Mouse (Mus musculus) hindbrain, embryonic 10.5 days (tissue): ENCODE measurements around the gene Eif5a2. TPM values are rescaled to one million over a fixed set of nuclear protein-coding genes. Genes with fewer than 3 reads are reported as not detected.
A peak's percentile ranks its signal among the peaks of the same experiment; 100 is the strongest.

Source experiments
- DNase-seq: peaks from one replicate; pipeline ENCODE4 v3.0.0-alpha.2; 2017; ENCODE audit warnings: low spot score
- H3K27ac ChIP-seq: fragments of 300-500 bp; sonication (generic); 2 replicates; pipeline ENCODE4 v1.5.1; 2016; ENCODE audit warnings: mild to moderate bottlenecking, moderate library complexity
- H3K27me3 ChIP-seq: fragments of 300-500 bp; sonication (generic); 2 replicates; pipeline ENCODE4 v1.6.1; 2016; ENCODE audit warnings: mild to moderate bottlenecking; ENCODE audit not compliant: poor library complexity, insufficient read depth, severe bottlenecking
- H3K36me3 ChIP-seq: fragments of 300-500 bp; sonication (generic); 2 replicates; pipeline ENCODE4 v1.6.1; 2016; ENCODE audit warnings: mild to moderate bottlenecking, moderate library complexity
- H3K4me1 ChIP-seq: fragments of 300-500 bp; sonication (generic); replicated peaks from 2 replicates; pipeline ENCODE4 v1.6.1; 2016; ENCODE audit warnings: mild to moderate bottlenecking
- H3K4me3 ChIP-seq: fragments of 300-500 bp; sonication (generic); 2 replicates; pipeline ENCODE4 v1.5.1; 2016; ENCODE audit warnings: mild to moderate bottlenecking, moderate library complexity
- H3K9me3 ChIP-seq: fragments of 300-500 bp; sonication (generic); 2 replicates; pipeline ENCODE4 v1.6.1; 2016; ENCODE audit warnings: mild to moderate bottlenecking, moderate library complexity
- WGBS: fragments of 180-500 bp; shearing (Covaris S2); methylation state at CpG from one replicate; pipeline ENCODE4 v1.1.7; 2016; 5-methylcytosine and 5-hydroxymethylcytosine counted together
- polyA plus RNA-seq: library from polyadenylated mRNA; unstranded; fragments of >200 nt; fragmentation: Nextera tagmentation; extraction: Ambion mirVana; gene quantifications from 2 replicates; pipeline ENCODE4 v1.2.1, GENCODE M21; 2016

Eif5a2 gene
- polyA plus RNA-seq, 1 experiment from 2014 or later: 13.4 TPM

DNA sequence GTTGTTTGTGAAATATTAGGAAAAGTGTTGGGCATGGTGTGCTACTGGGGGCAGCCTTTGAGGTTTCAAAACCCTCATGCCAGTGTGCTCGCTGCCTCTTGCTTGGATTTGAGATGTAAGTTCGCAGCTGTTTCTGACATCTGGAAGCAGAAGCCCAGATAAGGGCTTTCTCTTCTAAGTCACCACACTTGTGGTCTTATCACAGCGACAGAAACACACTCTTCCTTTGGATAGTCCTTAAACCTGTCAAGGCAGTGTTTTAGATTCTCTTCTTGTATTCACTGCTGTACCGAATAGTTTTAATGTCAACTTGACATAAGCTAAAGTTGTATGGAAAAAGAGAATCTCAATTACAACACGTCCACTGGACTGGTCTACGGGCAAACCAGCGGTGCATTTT is 5.7 kb upstream of the Eif5a2 start:
- no peak for DNase-seq
- Histone ChIP-seq H3K4me3 (no peak overlapping the region), H3K4me1 (no peaks in the 10 kb centered on the region), H3K36me3 (no peaks in the 10 kb centered on the region), H3K9me3 (no peaks in the 10 kb centered on the region), H3K27ac (no peak overlapping the region), H3K27me3 (peaks cover 4% of the 10 kb centered on the region)
- 85% methylated on average over 7 of the region's 7 CpGs for WGBS

- WGBS: 89% methylated on average over 1 of the region's 1 CpGs
These were observed 5.1 kb upstream of the Eif5a2 start for GRCm38 (mm10) chr3:28775958-28776357.

DNA sequence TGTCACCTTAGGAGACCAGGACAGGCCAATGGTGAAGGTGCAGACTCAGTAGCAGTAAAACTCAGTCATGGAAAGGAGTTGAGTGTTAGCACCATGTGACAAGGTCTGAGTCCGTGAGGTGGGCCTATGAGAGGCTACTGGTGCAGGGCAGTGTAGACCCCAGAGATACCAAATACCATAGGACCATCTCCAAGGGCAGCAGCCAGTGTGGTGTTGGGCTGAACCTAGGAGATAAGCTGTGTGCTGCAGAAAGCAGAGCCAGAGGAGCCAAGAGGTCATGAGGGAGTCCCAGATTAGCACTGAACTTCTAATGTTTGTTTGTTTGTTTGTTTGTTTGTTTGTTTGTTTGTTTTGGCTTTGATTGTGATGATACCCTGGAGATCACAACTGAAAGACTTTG is 4.6 kb upstream of the Eif5a2 start:
- peaks cover 9% of the 10 kb centered on the region for H3K27me3 ChIP-seq
- peaks cover 7% of the 10 kb centered on the region for H3K4me1 ChIP-seq
- H3K4me3 ChIP-seq: no peak overlapping the region
- no peaks in the 10 kb centered on the region for H3K36me3 ChIP-seq
- 0 out of 2 replicates have a peak, but pooled peaks cover 2% of the 10 kb centered on the region for H3K9me3 ChIP-seq
- H3K27ac ChIP-seq: no peak overlapping the region
- WGBS: 93% methylated on average over 1 of the region's 1 CpGs
- no peak for DNase-seq

More at GRCm38 (mm10) chr3:28775958-28776357, 5.1 kb upstream of the Eif5a2 start:
- no peaks in the 10 kb centered on the region for H3K36me3 ChIP-seq
- DNase-seq: no peak
- H3K4me3 ChIP-seq: no peak overlapping the region
- no peak overlapping the region for H3K27ac ChIP-seq
- H3K4me1 ChIP-seq: peaks cover 4% of the 10 kb centered on the region
- 0 out of 2 replicates have a peak, but pooled peaks cover 2% of the 10 kb centered on the region for H3K9me3 ChIP-seq
- H3K27me3 ChIP-seq: peaks cover 9% of the 10 kb centered on the region

DNA sequence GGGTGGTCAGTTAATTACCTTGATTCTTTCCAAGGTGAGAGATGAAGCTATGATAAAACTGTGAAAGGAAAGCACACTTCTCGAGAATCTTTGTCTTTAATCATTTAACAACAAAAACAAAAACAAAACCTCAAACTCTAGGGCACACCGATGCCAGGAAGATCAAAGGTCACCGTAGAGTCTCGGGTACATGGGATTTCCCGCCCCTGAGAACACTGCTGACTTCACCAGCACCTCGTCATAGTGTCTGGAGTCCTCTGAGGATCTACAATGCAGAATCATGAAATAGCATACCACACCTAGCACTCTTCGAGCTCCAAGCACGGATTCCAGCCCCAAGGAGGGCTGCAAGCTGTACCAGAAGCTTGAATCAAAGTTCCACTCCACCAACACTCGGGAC is 565 bp upstream of the Eif5a2 start:
- 73% methylated on average over 9 of the region's 9 CpGs for WGBS
- Histone ChIP-seq H3K36me3 (no peaks in the 10 kb centered on the region), H3K4me1 (peaks cover 13% of the 10 kb centered on the region), H3K9me3 (0 out of 2 replicates have a peak, but pooled peaks cover 2% of the 10 kb centered on the region), H3K27me3 (peaks cover 21% of the 10 kb centered on the region), H3K4me3 (peak overlapping the region; percentile 87), H3K27ac (0 out of 2 replicates have a peak overlapping the region, but pooled peaks have one; percentile 86)
- no peak for DNase-seq

DNA sequence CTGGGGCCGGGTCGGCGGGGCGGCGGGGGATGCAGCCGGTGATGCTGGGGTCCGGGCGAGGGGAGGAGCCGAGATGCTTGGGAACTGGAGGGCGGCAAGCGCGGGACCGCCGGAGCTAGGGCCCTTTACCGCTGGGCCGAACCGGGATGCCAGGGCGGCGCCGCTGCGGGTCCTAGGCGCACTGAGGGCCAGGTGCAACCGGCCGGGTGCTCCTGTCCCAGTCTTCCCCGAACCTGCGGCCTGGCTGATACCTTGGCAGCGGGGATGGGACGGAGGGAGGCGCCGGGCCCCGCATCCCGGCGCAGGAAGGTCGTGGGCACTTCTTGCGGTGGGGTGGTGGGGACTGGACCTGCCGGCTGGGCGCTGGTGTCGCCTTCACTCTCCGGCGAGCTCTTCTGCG is 346 bp downstream of the Eif5a2 start:
- H3K4me1 ChIP-seq: peaks cover 13% of the 10 kb centered on the region
- under 1% methylated on average over 41 of the region's 41 CpGs for WGBS

DNA sequence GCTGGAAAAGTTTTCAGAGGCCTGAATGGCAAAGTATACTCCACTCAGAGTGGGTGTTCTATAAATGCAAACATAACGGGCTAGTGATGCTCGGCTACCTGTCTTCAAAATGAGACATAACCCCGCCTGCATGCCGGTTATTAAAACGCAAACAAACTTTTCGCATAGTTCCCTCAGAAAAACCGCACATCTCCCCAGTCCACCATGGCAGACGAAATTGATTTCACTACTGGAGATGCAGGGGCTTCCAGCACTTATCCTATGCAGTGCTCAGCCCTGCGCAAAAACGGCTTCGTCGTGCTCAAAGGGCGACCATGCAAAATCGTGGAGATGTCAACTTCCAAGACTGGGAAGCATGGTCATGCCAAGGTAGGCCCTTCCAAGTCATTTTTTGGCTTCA is 772 bp downstream of the Eif5a2 start:
- no peak for DNase-seq
- Histone ChIP-seq H3K27me3 (peaks cover 21% of the 10 kb centered on the region), H3K27ac (peak overlapping the region; percentile 86; the same call in 1 of the 2 replicates), H3K4me1 (peaks cover 13% of the 10 kb centered on the region), H3K4me3 (peak overlapping the region; percentile 87), H3K36me3 (no peaks in the 10 kb centered on the region), H3K9me3 (0 out of 2 replicates have a peak, but pooled peaks cover 2% of the 10 kb centered on the region)
- 21% methylated on average over 14 of the region's 14 CpGs for WGBS

More for the DNA sequence above, 346 bp downstream of the Eif5a2 start:
- peaks cover 21% of the 10 kb centered on the region for H3K27me3 ChIP-seq
- no peaks in the 10 kb centered on the region for H3K36me3 ChIP-seq
- H3K4me3 ChIP-seq: peak overlapping the region; percentile 87
- DNase-seq: no peak
- H3K27ac ChIP-seq: peak overlapping the region; percentile 86
- 0 out of 2 replicates have a peak, but pooled peaks cover 2% of the 10 kb centered on the region for H3K9me3 ChIP-seq

GRCm38 (mm10) chr3:28784176-28784575 is 3.1 kb downstream of the Eif5a2 start:
- peaks cover 4% of the 10 kb centered on the region; the same call in 1 of the 2 replicates for H3K36me3 ChIP-seq
- H3K27ac ChIP-seq: no peak overlapping the region
- 0 out of 2 replicates have a peak, but pooled peaks cover 2% of the 10 kb centered on the region for H3K9me3 ChIP-seq
- no peak for DNase-seq
- WGBS: 90% methylated on average over 2 of the region's 2 CpGs
- peaks cover 21% of the 10 kb centered on the region for H3K27me3 ChIP-seq
- no peak overlapping the region for H3K4me3 ChIP-seq
- peaks cover 13% of the 10 kb centered on the region for H3K4me1 ChIP-seq

DNA sequence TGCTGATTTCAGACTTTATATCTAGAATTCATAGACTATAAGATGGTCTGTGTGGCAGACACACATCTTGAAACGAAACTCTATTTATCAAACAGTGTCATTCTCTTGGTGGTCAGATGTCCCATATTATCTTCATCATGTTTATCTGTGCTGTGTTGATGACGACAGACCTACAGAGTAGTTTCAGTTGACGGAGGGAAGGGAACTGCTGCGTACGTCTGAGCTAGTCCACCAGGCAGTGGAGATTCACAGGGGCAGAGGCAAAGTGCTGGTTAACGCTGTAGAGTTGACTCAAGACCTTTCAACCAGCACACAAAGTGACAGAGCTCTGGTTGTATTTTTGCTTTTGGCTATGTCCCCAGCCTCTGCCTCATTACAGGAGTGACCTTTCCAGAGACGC is 13.8 kb downstream of the Eif5a2 start:
- H3K4me1 ChIP-seq: no peaks in the 10 kb centered on the region
- no peak overlapping the region for H3K4me3 ChIP-seq
- WGBS: 91% methylated on average over 7 of the region's 7 CpGs
- no peaks in the 10 kb centered on the region for H3K9me3 ChIP-seq
- no peaks in the 10 kb centered on the region for H3K27me3 ChIP-seq
- no peak overlapping the region for H3K27ac ChIP-seq
- H3K36me3 ChIP-seq: no peaks in the 10 kb centered on the region
- no peak for DNase-seq

GRCm38 (mm10) chr3:28805301-28806097 is 24.4 kb downstream of the Eif5a2 start, which contains the start of gene Rpl22l1:
Rpl22l1 (plus strand) TSS chr3:28805436.
- no peaks in the 10 kb centered on the region for H3K9me3 ChIP-seq

DNA sequence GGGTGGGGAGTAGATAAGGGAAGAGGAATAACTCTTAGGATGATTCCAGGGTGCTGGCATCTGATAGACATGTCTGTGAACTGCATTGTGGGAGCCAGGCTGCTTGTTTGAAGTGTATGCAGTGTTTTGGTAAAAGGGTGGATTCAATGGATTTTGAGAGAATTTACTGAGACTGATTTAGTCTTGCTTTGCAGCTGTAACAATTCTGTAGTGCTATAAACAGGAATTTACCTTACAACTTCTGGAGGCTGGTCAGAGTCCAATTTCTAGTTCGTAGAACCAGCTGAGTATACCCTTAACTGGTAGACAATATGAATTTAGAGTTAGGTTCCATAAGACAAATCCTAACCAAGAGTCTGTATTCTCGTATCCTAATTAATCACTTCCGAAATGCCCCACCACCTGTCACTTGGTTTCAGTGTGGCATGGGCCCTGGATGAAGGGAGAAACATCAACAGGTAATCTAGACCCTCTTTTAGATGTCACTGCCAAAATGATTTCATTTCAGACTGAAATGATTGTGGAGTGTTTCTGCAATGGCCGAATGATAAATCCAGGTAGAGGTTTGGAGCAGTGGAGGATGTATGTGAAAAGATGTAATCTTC is 27.1 kb downstream of the Eif5a2 start:
- 93% methylated on average over 4 of the region's 4 CpGs for WGBS
- Histone ChIP-seq H3K36me3 (peaks cover 30% of the 10 kb centered on the region), H3K27ac (no peak overlapping the region), H3K4me3 (no peak overlapping the region), H3K4me1 (peaks cover 13% of the 10 kb centered on the region), H3K9me3 (no peaks in the 10 kb centered on the region), H3K27me3 (no peaks in the 10 kb centered on the region)
- no peak for DNase-seq

More at GRCm38 (mm10) chr3:28805301-28806097, 24.4 kb downstream of the Eif5a2 start, which contains the start of gene Rpl22l1:
- under 1% methylated on average over 72 of the region's 72 CpGs for WGBS
- peaks cover 30% of the 10 kb centered on the region for H3K36me3 ChIP-seq
- peak; percentile 98 for DNase-seq
- H3K4me1 ChIP-seq: peaks cover 13% of the 10 kb centered on the region
- H3K4me3 ChIP-seq: peak within 1 kb of the TSS; percentile 87
- H3K27me3 ChIP-seq: no peaks in the 10 kb centered on the region
- peak within 1 kb of the TSS; percentile 96 for H3K27ac ChIP-seq

- Histone ChIP-seq H3K9me3 (no peaks in the 10 kb centered on the region), H3K4me3 (no peak overlapping the region), H3K4me1 (peaks cover 2% of the 10 kb centered on the region; the same call in 1 of the 2 replicates), H3K36me3 (peaks cover 29% of the 10 kb centered on the region), H3K27ac (no peak overlapping the region), H3K27me3 (no peaks in the 10 kb centered on the region)
- WGBS: 80% methylated on average over 4 of the region's 4 CpGs
- DNase-seq: no peak
These were observed 30.4 kb downstream of the Eif5a2 start for GRCm38 (mm10) chr3:28811441-28811840.

GRCm38 (mm10) chr3:28814361-28814760 is 33.3 kb downstream of the Eif5a2 start:
- no peaks in the 10 kb centered on the region for H3K9me3 ChIP-seq
- no peak overlapping the region for H3K4me3 ChIP-seq
- DNase-seq: no peak
- H3K4me1 ChIP-seq: no peaks in the 10 kb centered on the region
- no peaks in the 10 kb centered on the region for H3K27me3 ChIP-seq
- peaks cover under 1% of the 10 kb centered on the region; the same call in 1 of the 2 replicates for H3K36me3 ChIP-seq
- 19% methylated on average over 4 of the region's 4 CpGs for WGBS
- no peak overlapping the region for H3K27ac ChIP-seq
